8 mouse cellular contexts compared by ENCODE assay signal in genomic region chr8:70755661-70756475, GRCm38 (mm10). TPM values are rescaled to one million over a fixed set of nuclear protein-coding genes. Genes with fewer than 3 reads are reported as not detected.
DNase-seq lines count a peak whose midpoint lies in the region; ATAC-seq and TF ChIP-seq lines count a peak whose summit lies in the region.

No protein-coding gene starts in this region.

- DNase-seq in lung, postnatal 25 days (ENCODE audit: low spot score): no peak
- peak; percentile 4 to 7 for DNase-seq in kidney, postnatal 4 days
- peak; percentile 4 for DNase-seq in lung, postnatal 10 days
- no peak for DNase-seq in embryo, embryonic 9.5 days (ENCODE audit: extremely low spot score)
- no peak for DNase-seq in ovary, postnatal 14 days (ENCODE audit: low spot score)

- TF ChIP-seq CTCF in cortical plate, adult 2 months (IDR thresholded peaks at IDR 0.05; ENCODE audit: extremely low read depth, insufficient read depth, low read length): no peak

- H3K36me3 ChIP-seq in lung, embryonic 16.5 days (ENCODE audit: control insufficient read depth, insufficient read depth, low read length): peaks cover 12% of the 10 kb centered on the region
- peaks cover 3% of the 10 kb centered on the region; the same call in 1 of the 2 replicates for H3K36me3 ChIP-seq in heart, embryonic 11.5 days (ENCODE audit: control insufficient read depth, insufficient read depth, low read length)

- no peak overlapping the region; the same call in none of the 2 replicates for H3K4me3 ChIP-seq in lung, embryonic 16.5 days (ENCODE audit: low read length)
- peak overlapping the region; percentile 86 for H3K4me3 ChIP-seq in cortical plate, adult 2 months (ENCODE audit: insufficient read depth, low read length)
- H3K4me3 ChIP-seq in heart, embryonic 11.5 days (ENCODE audit: low read depth, low read length): peak overlapping the region; percentile 74; the same call in 1 of the 2 replicates

- WGBS in lung, embryonic 16.5 days: 81% methylated on average over 24 of the region's 24 CpGs
- 79% methylated on average over 24 of the region's 24 CpGs for WGBS in heart, embryonic 11.5 days (ENCODE audit: insufficient replicate concordance)

- peak overlapping the region; percentile 94; the same call in 1 of the 2 replicates for H3K4me2 ChIP-seq in lung, embryonic 16.5 days (ENCODE audit: low read depth, low read length)
- peak overlapping the region; percentile 99 for H3K4me2 ChIP-seq in heart, embryonic 11.5 days

- peak overlapping the region; percentile 83; the same call in 1 of the 2 replicates for H3K9ac ChIP-seq in lung, embryonic 16.5 days (ENCODE audit: low read length)
- no peak overlapping the region for H3K9ac ChIP-seq in heart, embryonic 11.5 days (ENCODE audit: low read depth, low read length)

- peaks cover 36% of the 10 kb centered on the region for H3K4me1 ChIP-seq in lung, embryonic 16.5 days (replicated peaks; ENCODE audit: control insufficient read depth, insufficient read depth, low read length)
- H3K4me1 ChIP-seq in cortical plate, adult 2 months (ENCODE audit: control insufficient read depth, insufficient read depth, low read length): peaks cover 8% of the 10 kb centered on the region
- H3K4me1 ChIP-seq in heart, embryonic 11.5 days (ENCODE audit: control insufficient read depth, insufficient read depth, low read length): peaks cover 9% of the 10 kb centered on the region; the same call in 1 of the 2 replicates

- no peak for TF ChIP-seq POLR2A in cortical plate, adult 2 months (IDR thresholded peaks at IDR 0.05; ENCODE audit: extremely low read depth, insufficient read depth, low read length)

- no peak for ATAC-seq in lung, embryonic 16.5 days (ENCODE audit: low read depth)
- ATAC-seq in heart, embryonic 11.5 days (replicated peaks; ENCODE audit: insufficient number of reproducible peaks, low FRiP score, low TSS enrichment): no peak

- no peaks in the 10 kb centered on the region for H3K27me3 ChIP-seq in lung, embryonic 16.5 days (ENCODE audit: control insufficient read depth, insufficient read depth, low read depth, low read length)
- H3K27me3 ChIP-seq in heart, embryonic 11.5 days (ENCODE audit: control insufficient read depth, insufficient read depth, low read length): 0 out of 2 replicates have a peak, but pooled peaks cover 4% of the 10 kb centered on the region

- no peaks in the 10 kb centered on the region for H3K9me3 ChIP-seq in lung, embryonic 16.5 days (ENCODE audit: control insufficient read depth, low read length)
- H3K9me3 ChIP-seq in heart, embryonic 11.5 days (replicated peaks; ENCODE audit: control insufficient read depth, low read length): no peaks in the 10 kb centered on the region

- H3K27ac ChIP-seq in lung, embryonic 16.5 days (ENCODE audit: low read length): no peak overlapping the region
- H3K27ac ChIP-seq in cortical plate, adult 2 months (ENCODE audit: insufficient read depth, low read length): no peak overlapping the region
- H3K27ac ChIP-seq in heart, embryonic 11.5 days (ENCODE audit: low read depth, low read length): no peak overlapping the region

RNA-seq across cellular contexts. Expression of gene Rab3a, which starts 1.4 kb away (rescaled TPM):
- polyA plus RNA-seq in lung, embryonic 16.5 days (2015; fragmentation: Nextera tagmentation; extraction: Ambion mirVana): 14.8 and 16.2 TPM in 2 replicates
- 1,139 and 1,160 TPM in 2 replicates for polyA plus RNA-seq in cortical plate, adult 2 months (2012; rRNA removed)
- polyA plus RNA-seq in heart, embryonic 11.5 days (2014; fragmentation: Nextera tagmentation; extraction: Ambion mirVana): 16.2 and 21.3 TPM in 2 replicates

RNA-seq across cellular contexts. Expression of gene Mpv17l2, which starts 4.9 kb away (rescaled TPM):
- 37.1 and 39.2 TPM in 2 replicates for polyA plus RNA-seq in lung, embryonic 16.5 days (2015; fragmentation: Nextera tagmentation; extraction: Ambion mirVana)
- polyA plus RNA-seq in cortical plate, adult 2 months (2012; rRNA removed): 51.6 and 59.2 TPM in 2 replicates
- polyA plus RNA-seq in heart, embryonic 11.5 days (2014; fragmentation: Nextera tagmentation; extraction: Ambion mirVana): 42.5 and 42.6 TPM in 2 replicates

RNA-seq across cellular contexts. Expression of gene Pik3r2, which starts 20.6 kb away (rescaled TPM):
- 56.0 and 56.8 TPM in 2 replicates for polyA plus RNA-seq in lung, embryonic 16.5 days (2015; fragmentation: Nextera tagmentation; extraction: Ambion mirVana)
- 177 and 193 TPM in 2 replicates for polyA plus RNA-seq in cortical plate, adult 2 months (2012; rRNA removed)
- polyA plus RNA-seq in heart, embryonic 11.5 days (2014; fragmentation: Nextera tagmentation; extraction: Ambion mirVana): 21.5 and 23.1 TPM in 2 replicates

RNA-seq across cellular contexts. Expression of gene Pde4c, which starts 32.3 kb away (rescaled TPM):
- polyA plus RNA-seq in lung, embryonic 16.5 days (2015; fragmentation: Nextera tagmentation; extraction: Ambion mirVana): 0.10 and 0.19 TPM in 2 replicates
- polyA plus RNA-seq in cortical plate, adult 2 months (2012; rRNA removed): 4.8 and 5.9 TPM in 2 replicates
- not detected in 2 replicates for polyA plus RNA-seq in heart, embryonic 11.5 days (2014; fragmentation: Nextera tagmentation; extraction: Ambion mirVana)

RNA-seq across cellular contexts. Expression of gene Gm3336, which starts 37.5 kb away (rescaled TPM):
- polyA plus RNA-seq in lung, embryonic 16.5 days (2015; fragmentation: Nextera tagmentation; extraction: Ambion mirVana): 0.26 TPM in 1 of 2 replicates, not detected in the other
- polyA plus RNA-seq in cortical plate, adult 2 months (2012; rRNA removed): 0.09 TPM in 1 of 2 replicates, not detected in the other
- not detected in 2 replicates for polyA plus RNA-seq in heart, embryonic 11.5 days (2014; fragmentation: Nextera tagmentation; extraction: Ambion mirVana)

Comparison
In these comparisons a context has a peak if more than half of its experiments do, and no peak if none do; other contexts are left out.
1. DNase-seq: peak in kidney, postnatal 4 days (2 of 2) and lung, postnatal 10 days (single experiment); none in lung, postnatal 25 days (single experiment), embryo, embryonic 9.5 days (single experiment) and ovary, postnatal 14 days (single experiment).
2. RNA of gene Rab3a, which starts 1.4 kb away (polyA plus RNA-seq): 1,139 to 1,160 TPM in cortical plate, adult 2 months; 16.2 to 21.3 TPM in heart, embryonic 11.5 days and 14.8 to 16.2 TPM in lung, embryonic 16.5 days; every median in the first group is over 10 times any median in the second.